Mouse (Mus musculus) lung, embryonic 16.5 days (tissue): Measurements from ENCODE around the gene Meis2. TPM values are rescaled to one million over a fixed set of nuclear protein-coding genes. Genes with fewer than 3 reads are reported as not detected.
A peak's percentile ranks its signal among the peaks of the same experiment; 100 is the strongest.

Experiments used
- ATAC-seq: fragments of 200-750 bp; cut with Nextera tagmentation; 2 replicates; pipeline ENCODE4 v1.8.0; 2017; ENCODE audit warnings: low read depth, mild to moderate bottlenecking, moderate library complexity
- H3K27ac ChIP-seq: fragments of 300-500 bp; sonication (generic); 2 replicates; pipeline ENCODE4 v1.5.1; 2014; ENCODE audit warnings: mild to moderate bottlenecking, control low read depth, low read length
- H3K27me3 ChIP-seq: fragments of 300-500 bp; sonication (generic); 2 replicates; pipeline ENCODE4 v1.6.1; 2014; ENCODE audit warnings: low read depth, low read length, mixed read lengths; ENCODE audit not compliant: control insufficient read depth, insufficient read depth
- H3K36me3 ChIP-seq: fragments of 300-500 bp; sonication (generic); 2 replicates; pipeline ENCODE4 v1.6.1; 2014; ENCODE audit warnings: low read length; ENCODE audit not compliant: control insufficient read depth, insufficient read depth
- H3K4me1 ChIP-seq: fragments of 300-500 bp; sonication (generic); replicated peaks from 2 replicates; pipeline ENCODE4 v1.6.1; 2014; ENCODE audit warnings: low read length, mixed read lengths; ENCODE audit not compliant: control insufficient read depth, insufficient read depth
- H3K4me2 ChIP-seq: fragments of 300-500 bp; sonication (generic); 2 replicates; pipeline ENCODE4 v1.6.1; 2014; ENCODE audit warnings: low read depth, low read length, control low read depth
- H3K4me3 ChIP-seq: fragments of 300-500 bp; sonication (generic); 2 replicates; pipeline ENCODE4 v1.5.1; 2014; ENCODE audit warnings: mild to moderate bottlenecking, low read length, control low read depth
- H3K9ac ChIP-seq: fragments of 300-500 bp; sonication (generic); 2 replicates; pipeline ENCODE4 v1.6.1; 2014; ENCODE audit warnings: low read length, control low read depth
- H3K9me3 ChIP-seq: fragments of 300-500 bp; sonication (generic); 2 replicates; pipeline ENCODE4 v1.6.1; 2016; ENCODE audit warnings: low read length; ENCODE audit not compliant: control insufficient read depth
- WGBS: fragments of 180-500 bp; shearing (Covaris S2); extraction: QIAGEN DNeasy Blood & Tissue Kit; methylation state at CpG from one replicate; pipeline ENCODE4 v1.1.7; 2014; 5-methylcytosine and 5-hydroxymethylcytosine counted together
- polyA plus RNA-seq: library from polyadenylated mRNA; unstranded; fragments of >200 nt; fragmentation: Nextera tagmentation; extraction: Ambion mirVana; gene quantifications from 2 replicates; pipeline ENCODE4 v1.2.1, GENCODE M21; 2015

The Meis2 gene
- polyA plus RNA-seq, 1 experiment from 2014 or later = 24.2 TPM

DNA sequence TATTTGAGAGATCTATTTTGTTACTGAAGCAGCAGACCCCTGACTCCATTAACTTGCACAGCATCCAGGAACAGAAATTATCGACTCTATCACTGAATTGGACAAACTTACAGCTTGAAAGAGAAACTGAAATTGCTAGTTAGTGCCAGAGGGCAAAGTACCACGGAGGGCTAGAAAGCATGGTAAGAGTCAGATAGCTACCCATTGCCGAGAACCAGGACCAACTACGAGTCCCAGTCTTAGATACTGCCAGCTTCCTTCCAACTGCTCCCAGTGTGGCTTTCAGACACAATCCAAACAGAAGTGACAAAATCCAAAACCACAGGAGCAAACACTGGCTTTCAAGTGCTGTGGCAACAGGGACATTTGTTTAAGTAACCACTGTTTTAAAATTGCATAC lies 81.2 kb downstream of the Meis2 start:
- ATAC-seq = 0 out of 2 replicates have a peak, but pooled peaks have one; percentile 36
- WGBS = 68% methylated on average over 4 of the region's 4 CpGs
- Histone ChIP-seq H3K9me3 (no peaks in the 10 kb centered on the region), H3K4me3 (no peak overlapping the region), H3K27me3 (no peaks in the 10 kb centered on the region), H3K4me1 (peaks cover 8% of the 10 kb centered on the region; the same call in 1 of the 2 replicates), H3K9ac (no peak overlapping the region), H3K36me3 (no peaks in the 10 kb centered on the region), H3K27ac (no peak overlapping the region), H3K4me2 (no peak overlapping the region)

DNA sequence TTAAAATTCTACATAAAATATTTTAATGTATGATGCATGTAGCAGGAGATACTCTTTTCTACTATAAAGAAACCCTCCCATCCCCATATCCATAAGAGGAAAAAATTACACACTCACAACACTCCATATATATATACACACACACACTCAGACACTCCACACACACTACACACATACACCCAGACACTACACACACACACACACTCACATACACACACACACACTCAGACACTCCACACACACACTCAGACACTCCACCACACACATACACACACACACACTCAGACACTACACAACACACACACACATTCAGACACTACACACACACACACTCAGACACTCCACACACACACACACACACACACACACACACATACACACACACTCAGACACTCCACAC lies 85.1 kb downstream of the Meis2 start:
- no peaks in the 10 kb centered on the region for H3K36me3 ChIP-seq
- H3K4me1 ChIP-seq = peaks cover 8% of the 10 kb centered on the region; the same call in 1 of the 2 replicates
- no peak overlapping the region for H3K9ac ChIP-seq
- no peaks in the 10 kb centered on the region for H3K9me3 ChIP-seq
- H3K27me3 ChIP-seq = no peaks in the 10 kb centered on the region
- ATAC-seq = no peak
- no peak overlapping the region for H3K4me3 ChIP-seq
- no peak overlapping the region for H3K4me2 ChIP-seq
- no peak overlapping the region for H3K27ac ChIP-seq

DNA sequence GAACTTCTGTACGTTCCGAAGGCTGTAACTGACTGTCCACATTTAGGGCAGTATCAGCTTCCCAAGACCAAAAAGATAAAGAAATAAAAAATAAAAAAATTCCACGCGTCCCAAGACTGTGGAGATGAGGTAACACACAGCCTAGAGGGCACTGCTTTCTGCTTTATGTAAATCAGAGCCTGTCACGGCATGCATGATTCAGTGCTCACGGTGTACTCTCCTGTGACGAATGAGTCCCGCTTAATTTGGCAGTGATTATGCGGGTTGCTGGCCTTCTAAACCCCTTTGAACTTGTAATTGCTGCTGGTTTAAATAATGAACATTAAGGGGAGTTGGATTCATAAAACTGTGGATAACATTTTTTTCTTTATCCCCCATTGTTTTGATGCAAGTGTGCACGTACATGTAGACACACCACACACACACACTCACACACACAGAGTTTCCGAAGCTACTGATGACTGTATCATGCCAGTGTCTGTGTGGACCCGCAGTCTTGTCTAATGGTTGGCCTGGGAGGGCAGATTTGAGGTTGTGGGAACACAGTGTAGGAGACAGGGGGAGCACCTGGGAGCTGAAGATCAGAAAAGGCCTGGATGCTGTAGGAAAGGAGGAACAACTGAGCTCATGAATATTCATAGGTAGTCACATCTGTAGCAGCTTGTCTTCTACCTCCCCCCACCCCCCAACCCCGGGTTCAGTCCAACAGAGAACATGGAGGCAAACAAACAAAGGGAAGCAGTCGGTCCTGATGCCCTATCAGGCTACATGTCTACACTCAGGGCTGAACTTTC lies 85.8 kb downstream of the Meis2 start:
- H3K4me2 ChIP-seq = no peak overlapping the region
- ATAC-seq = no peak; the same call in 1 of the 2 replicates
- no peaks in the 10 kb centered on the region for H3K9me3 ChIP-seq
- H3K9ac ChIP-seq = no peak overlapping the region
- H3K27ac ChIP-seq = no peak overlapping the region
- H3K4me3 ChIP-seq = no peak overlapping the region
- H3K4me1 ChIP-seq = peaks cover 5% of the 10 kb centered on the region; the same call in 1 of the 2 replicates
- H3K27me3 ChIP-seq = no peaks in the 10 kb centered on the region
- H3K36me3 ChIP-seq = no peaks in the 10 kb centered on the region
- 68% methylated on average over 14 of the region's 14 CpGs for WGBS

DNA sequence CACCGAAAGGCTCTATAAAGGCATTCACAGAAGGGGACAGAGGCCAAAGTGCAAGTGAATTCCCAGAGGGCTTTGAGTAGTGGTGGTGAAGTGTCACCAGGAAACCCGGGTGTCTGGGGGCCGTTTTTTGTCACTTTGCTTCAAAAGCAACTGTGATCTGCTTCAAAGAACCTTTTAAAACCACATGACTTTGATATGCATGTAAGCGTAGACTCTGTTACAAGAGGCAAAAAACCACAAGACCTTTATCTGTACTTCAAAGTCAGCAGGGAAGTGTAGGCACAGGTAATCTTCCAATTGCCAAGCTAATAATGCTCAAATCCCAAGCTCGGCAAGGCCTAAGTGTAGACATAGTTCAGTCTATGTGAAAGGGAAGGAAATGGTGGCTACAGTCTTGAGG lies 87.0 kb downstream of the Meis2 start:
- no peaks in the 10 kb centered on the region for H3K36me3 ChIP-seq

DNA sequence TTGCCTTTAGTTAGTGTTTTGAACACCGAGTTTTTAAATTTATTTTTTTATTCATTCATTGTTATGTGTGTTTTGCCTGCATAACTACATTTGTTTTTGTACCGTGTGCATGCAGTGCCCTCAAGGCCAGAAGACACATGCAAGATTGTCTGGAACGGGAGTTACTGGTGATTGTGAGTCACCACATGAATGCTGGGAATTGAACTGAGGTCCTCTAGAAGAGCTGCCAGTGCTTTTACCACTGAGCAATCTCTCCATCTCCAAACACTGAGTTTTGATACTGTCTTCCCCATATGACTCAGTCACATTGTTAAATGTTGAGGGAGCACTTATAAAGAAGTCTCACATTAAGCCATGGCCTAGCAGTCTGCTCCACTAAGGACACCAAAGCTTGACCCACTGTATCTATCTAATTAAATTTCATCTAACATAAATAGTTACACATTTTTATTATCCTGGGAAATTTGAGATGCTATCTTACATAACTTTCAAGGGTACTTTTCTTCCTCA lies 94.3 kb downstream of the Meis2 start:
- no peaks in the 10 kb centered on the region for H3K36me3 ChIP-seq
- H3K4me2 ChIP-seq = no peak overlapping the region
- no peaks in the 10 kb centered on the region for H3K27me3 ChIP-seq
- H3K9me3 ChIP-seq = no peaks in the 10 kb centered on the region
- no peak for ATAC-seq
- no peak overlapping the region for H3K4me3 ChIP-seq
- H3K9ac ChIP-seq = no peak overlapping the region
- 87% methylated on average over 3 of the region's 3 CpGs for WGBS
- no peaks in the 10 kb centered on the region for H3K4me1 ChIP-seq
- H3K27ac ChIP-seq = no peak overlapping the region

More for the DNA sequence above, 87.0 kb downstream of the Meis2 start:
- Histone ChIP-seq H3K27ac (no peak overlapping the region), H3K9me3 (no peaks in the 10 kb centered on the region), H3K4me3 (no peak overlapping the region), H3K9ac (no peak overlapping the region), H3K4me1 (no peaks in the 10 kb centered on the region), H3K4me2 (no peak overlapping the region), H3K27me3 (no peaks in the 10 kb centered on the region)
- ATAC-seq = no peak
- WGBS = 50% methylated on average over 5 of the region's 5 CpGs

DNA sequence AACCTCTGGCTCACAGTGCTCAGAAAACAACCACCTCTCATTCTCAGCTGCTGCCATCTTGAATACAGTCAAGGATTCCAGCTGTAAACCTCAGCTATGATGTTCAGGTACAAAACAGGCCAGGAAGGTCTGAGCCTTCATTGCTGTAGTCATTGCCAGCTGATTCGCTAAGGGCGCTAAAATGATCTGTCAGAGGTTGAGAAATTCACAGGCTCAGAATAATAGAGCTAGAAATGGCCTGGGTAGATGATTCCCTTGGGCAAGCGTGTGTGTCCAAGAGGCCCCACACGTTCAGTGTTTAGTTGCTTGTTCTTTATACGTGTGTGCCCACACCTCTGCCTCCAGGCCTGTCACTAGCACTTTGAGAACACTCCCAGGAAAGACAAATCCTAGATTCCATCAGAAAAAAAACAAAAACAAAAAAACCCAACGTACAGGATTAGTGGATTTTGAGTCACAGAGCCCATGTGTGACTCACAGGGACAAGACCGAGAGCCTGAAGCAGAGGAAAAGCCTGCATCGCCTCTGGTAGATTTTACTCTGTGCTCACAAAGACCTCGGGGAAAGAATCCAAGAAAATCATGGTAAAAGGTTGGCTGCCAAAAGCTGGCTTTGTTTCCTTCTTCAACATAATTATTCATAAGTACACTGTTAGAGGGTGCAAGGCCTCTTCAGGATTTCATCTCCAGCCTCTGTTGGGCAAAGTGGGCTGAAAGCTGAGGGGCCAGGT lies 95.4 kb downstream of the Meis2 start:
- no peak overlapping the region for H3K27ac ChIP-seq
- WGBS = 77% methylated on average over 9 of the region's 9 CpGs
- H3K9ac ChIP-seq = no peak overlapping the region
- no peak for ATAC-seq
- no peaks in the 10 kb centered on the region for H3K36me3 ChIP-seq
- H3K4me2 ChIP-seq = no peak overlapping the region
- no peak overlapping the region for H3K4me3 ChIP-seq
- H3K9me3 ChIP-seq = no peaks in the 10 kb centered on the region
- no peaks in the 10 kb centered on the region for H3K4me1 ChIP-seq
- H3K27me3 ChIP-seq = no peaks in the 10 kb centered on the region

DNA sequence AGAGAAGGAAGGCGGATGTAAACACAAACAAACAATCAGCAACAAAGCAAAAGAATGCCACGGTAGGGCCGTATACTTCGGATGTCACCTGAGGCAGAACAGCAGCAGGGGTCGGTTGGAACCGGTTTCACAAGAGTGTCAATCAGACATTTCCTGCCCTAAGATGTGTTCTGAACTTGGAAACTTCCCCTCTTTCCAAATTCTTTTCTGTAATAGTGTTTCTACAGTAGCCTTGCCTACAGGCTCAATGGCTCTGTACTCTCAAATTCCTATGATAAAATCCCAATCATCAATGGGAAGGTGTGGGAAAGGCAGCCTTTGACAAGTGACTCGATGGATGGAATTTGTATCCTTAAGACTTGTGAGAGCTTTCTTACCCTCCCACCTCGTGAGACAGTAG lies 96.4 kb downstream of the Meis2 start:
- Histone ChIP-seq H3K27ac (no peak overlapping the region), H3K36me3 (no peaks in the 10 kb centered on the region), H3K27me3 (no peaks in the 10 kb centered on the region), H3K9ac (no peak overlapping the region), H3K4me2 (no peak overlapping the region), H3K4me3 (no peak overlapping the region), H3K4me1 (no peaks in the 10 kb centered on the region), H3K9me3 (no peaks in the 10 kb centered on the region)
- ATAC-seq = no peak
- 42% methylated on average over 8 of the region's 8 CpGs for WGBS

DNA sequence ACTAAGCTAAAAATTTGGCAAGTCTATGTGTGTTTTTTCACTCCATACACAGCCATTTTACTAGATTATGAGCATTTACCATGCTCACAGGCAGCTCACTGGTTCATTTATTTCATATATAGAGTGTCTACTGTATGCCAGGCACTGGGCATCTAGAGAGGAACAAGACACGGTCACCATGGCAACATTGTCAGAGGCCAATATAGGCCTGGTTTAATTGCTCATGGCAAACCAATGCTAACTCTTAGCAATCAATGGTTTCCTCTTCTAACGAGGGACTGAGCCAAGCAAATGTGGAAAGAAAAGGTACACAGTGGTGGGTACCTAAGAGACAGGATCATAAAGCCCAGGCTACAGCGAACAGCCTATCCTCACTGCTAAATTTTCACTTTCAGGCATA lies 100.7 kb downstream of the Meis2 start:
- Histone ChIP-seq H3K27me3 (no peaks in the 10 kb centered on the region), H3K27ac (no peak overlapping the region), H3K4me2 (no peak overlapping the region), H3K4me1 (no peaks in the 10 kb centered on the region), H3K9me3 (no peaks in the 10 kb centered on the region), H3K4me3 (no peak overlapping the region), H3K36me3 (no peaks in the 10 kb centered on the region), H3K9ac (no peak overlapping the region)
- WGBS = 85% methylated on average over 3 of the region's 3 CpGs
- no peak for ATAC-seq

DNA sequence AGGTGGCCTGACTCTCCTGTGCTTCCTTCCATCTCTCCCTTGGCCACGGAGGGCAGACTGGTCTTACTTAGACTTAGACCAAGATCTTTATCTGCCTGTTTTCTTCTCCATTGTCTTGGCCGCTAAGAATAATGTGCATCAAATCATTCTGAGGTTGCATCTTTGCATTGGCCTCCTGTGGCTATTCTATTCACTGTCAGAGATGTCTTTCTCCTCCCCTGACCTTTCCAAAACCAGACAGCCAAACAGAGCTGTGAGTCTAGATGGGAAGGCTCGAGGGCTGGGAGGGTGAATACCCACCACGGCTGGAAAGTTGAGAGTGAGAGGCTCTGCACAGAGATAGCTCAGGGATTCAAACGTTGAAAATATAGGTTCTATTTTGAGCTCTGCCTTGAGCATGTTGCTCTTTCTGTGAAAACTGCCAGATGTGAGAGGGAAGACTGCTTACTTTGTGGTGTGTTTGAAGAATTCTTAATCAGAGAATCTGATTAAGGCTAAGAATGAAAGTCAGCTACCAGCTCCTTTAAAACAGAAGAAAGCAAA lies 102.3 kb downstream of the Meis2 start:
- H3K4me3 ChIP-seq = no peak overlapping the region
- no peaks in the 10 kb centered on the region for H3K9me3 ChIP-seq
- H3K4me2 ChIP-seq = no peak overlapping the region
- H3K4me1 ChIP-seq = no peaks in the 10 kb centered on the region
- H3K27me3 ChIP-seq = no peaks in the 10 kb centered on the region
- H3K36me3 ChIP-seq = no peaks in the 10 kb centered on the region
- no peak overlapping the region for H3K9ac ChIP-seq
- no peak overlapping the region for H3K27ac ChIP-seq
- no peak for ATAC-seq
- 44% methylated on average over 5 of the region's 5 CpGs for WGBS
